Mouse (Mus musculus) layer of hippocampus, postnatal 25 days (tissue): ENCODE measurements around the gene Ost4. TPM values are rescaled to one million over a fixed set of nuclear protein-coding genes. Genes with fewer than 3 reads are reported as not detected.

Experiments
- DNase-seq, 2 experiments: peaks; one replicate each; pipeline ENCODE4 v3.0.0; 2022; ENCODE audit warnings: mixed read lengths in 2 of 2, low spot score in 1 of 2; ENCODE audit errors: extremely low spot score in 1 of 2
- total RNA-seq, 2 experiments: library from RNA; stranded (reverse); gene quantifications; 2 replicates each; pipeline ENCODE4 v1.2.3; 2021

The Ost4 gene
- total RNA-seq, 2 experiments from 2014 or later = 92.7 to 101 TPM

DNA sequence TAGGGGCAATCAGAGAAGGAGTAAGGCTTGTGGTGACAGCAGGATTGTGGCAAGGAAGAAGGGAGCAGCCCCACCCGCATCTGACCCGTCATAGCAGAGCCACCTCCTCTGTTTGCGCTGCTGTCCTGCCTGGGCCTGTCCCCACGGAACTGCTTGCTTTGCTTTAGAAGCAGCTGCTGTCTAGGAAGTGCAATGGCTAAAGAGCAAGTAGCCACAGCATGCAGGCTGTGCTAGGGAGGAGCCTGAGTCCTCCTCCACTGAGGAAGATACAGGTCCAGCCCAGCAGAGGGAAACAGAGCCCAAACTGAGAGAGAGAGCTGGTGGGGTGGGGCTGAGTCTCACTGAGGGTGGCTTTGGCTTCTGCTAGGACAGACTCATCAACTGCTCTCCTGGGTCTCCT lies 43.7 kb downstream of the Ost4 start:
- DNase-seq = no peak

GRCm38 (mm10) chr5:30856124-30856523 lies 51.5 kb downstream of the Ost4 start:
- DNase-seq = no peak

Other genes with a start within 250 kb of the Ost4 start
- 1 to 10 TPM; 3.8 to 3.9 TPM for gene Cenpa, start 241.0 kb downstream of the Ost4 start, total RNA-seq
- 10 to 100 TPM; 40.5 to 46.6 TPM for gene Dpysl5, start 196.2 kb downstream of the Ost4 start, total RNA-seq
- 100 to 1,000 TPM; 230 to 250 TPM for gene Mapre3, start 93.1 kb downstream of the Ost4 start, total RNA-seq
- 10 to 100 TPM; 60.4 to 60.8 TPM for gene Tmem214, start 39.8 kb downstream of the Ost4 start, total RNA-seq
- gene Agbl5, start 19.1 kb downstream of the Ost4 start, total RNA-seq = 10 to 100 TPM; 13.0 to 14.5 TPM
- gene Emilin1, start 5.6 kb upstream of the Ost4 start, total RNA-seq = 1 to 10 TPM; 2.5 to 3.4 TPM
- 10 to 100 TPM; 12.3 to 15.5 TPM for gene Khk, start 13.6 kb upstream of the Ost4 start, total RNA-seq
- gene Cgref1, start 37.8 kb upstream of the Ost4 start, total RNA-seq = 10 to 100 TPM; 14.5 to 16.7 TPM
- 100 to 1,000 TPM; 126 to 131 TPM for gene Preb, start 52.6 kb upstream of the Ost4 start, total RNA-seq
- gene Tcf23, start 60.9 kb upstream of the Ost4 start, total RNA-seq = under 1 TPM; 0.09 to 0.12 TPM
- 10 to 100 TPM; 69.4 to 78.9 TPM for gene Atraid, start 140.5 kb upstream of the Ost4 start, total RNA-seq
- 10 to 100 TPM; 14.2 to 15.3 TPM for gene Slc5a6, start 141.1 kb upstream of the Ost4 start, total RNA-seq
- gene Cad, start 147.0 kb upstream of the Ost4 start, total RNA-seq = 10 to 100 TPM; 16.9 to 18.0 TPM
- gene Dnajc5g, start 198.5 kb upstream of the Ost4 start, total RNA-seq = not detected
- 10 to 100 TPM; 78.9 to 86.5 TPM for gene Slc30a3, start 200.4 kb upstream of the Ost4 start, total RNA-seq
- gene Trim54, start 208.9 kb upstream of the Ost4 start, total RNA-seq = not detected
- not detected for gene Ucn, start 231.0 kb upstream of the Ost4 start, total RNA-seq
- 10 to 100 TPM; 55.0 to 59.0 TPM for gene Mpv17, start 246.5 kb upstream of the Ost4 start, total RNA-seq